Mouse (Mus musculus): ENCODE data around the gene Dnmt3a.

Gene Dnmt3a

DNA sequence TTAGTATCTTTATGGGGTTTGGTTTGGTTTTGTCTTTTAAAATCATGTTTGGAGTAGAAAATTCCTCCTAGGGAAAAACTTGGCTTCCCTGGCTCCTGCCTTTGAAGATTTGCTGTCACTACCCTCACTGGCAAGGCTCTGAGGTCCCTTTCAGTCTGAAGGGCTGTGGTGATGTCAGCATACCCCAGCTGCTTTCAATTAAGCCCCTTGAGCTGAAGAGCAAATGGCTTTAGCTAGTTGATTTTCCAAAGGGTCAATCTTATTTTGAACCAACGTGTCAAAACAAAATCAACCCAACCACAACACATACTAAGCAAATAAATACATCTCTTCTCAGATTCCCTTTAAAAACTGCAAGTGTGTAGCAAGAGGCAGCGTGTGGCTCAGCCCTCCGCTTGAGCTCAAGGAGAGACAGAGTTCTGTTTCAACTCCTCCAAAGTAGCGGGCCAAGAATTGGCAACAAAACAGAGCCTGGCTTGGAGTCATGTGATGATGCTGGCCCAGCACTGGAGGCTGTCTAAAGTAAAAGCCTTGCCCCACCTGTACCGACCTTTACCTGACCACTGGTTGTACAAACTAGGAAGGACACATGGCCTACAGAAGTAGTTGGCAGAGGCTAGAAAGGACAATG, 17.3 kb upstream of the Dnmt3a start:
- DNase-seq, result no peak

GRCm38 (mm10) chr12:3789626-3790185, 16.1 kb upstream of the Dnmt3a start:
- DNase-seq, result no peak

DNA sequence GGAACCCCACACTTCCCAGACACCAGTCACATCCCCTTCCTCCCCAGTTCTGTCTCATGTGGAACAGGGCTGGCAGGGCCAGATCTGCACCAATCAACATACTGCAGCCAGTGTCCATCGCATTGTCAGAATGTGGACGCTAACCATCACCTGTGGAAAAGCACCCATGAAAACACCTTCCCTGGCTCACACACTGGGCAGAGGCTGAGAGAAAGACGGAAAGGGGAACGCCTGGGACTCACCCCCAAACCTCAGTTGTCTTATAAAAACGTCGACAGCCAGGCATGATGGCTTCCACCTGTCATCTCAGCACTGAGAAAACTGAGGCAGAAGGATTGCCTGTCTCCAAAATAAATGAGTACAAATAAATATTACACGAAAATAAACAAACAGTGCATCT, 14.6 kb upstream of the Dnmt3a start:
- DNase-seq, result no peak

DNA sequence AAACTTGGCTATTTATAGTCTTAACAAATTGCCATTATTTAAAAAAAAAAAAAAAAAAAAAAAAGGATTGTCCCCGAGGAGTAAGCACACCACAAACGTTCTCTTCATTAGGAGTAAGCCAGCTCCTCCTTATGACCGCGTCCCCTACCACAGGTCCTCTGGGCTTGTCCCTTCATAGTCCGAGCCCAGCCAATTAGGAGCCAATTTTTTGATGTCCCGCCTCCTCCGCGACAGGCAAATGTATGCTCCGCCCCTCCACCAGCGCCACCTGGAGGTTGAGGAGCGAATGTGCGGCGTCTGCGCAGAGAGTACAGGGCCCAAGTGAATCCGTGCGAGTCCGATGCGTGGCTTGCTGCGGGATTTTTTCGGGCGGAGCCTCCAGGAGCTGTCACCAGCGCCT, 14.1 kb upstream of the Dnmt3a start:
- DNase-seq, result peak; percentile 97

- no peak for DNase-seq
Measured at GRCm38 (mm10) chr12:3792248-3792647, 13.6 kb upstream of the Dnmt3a start.

DNA sequence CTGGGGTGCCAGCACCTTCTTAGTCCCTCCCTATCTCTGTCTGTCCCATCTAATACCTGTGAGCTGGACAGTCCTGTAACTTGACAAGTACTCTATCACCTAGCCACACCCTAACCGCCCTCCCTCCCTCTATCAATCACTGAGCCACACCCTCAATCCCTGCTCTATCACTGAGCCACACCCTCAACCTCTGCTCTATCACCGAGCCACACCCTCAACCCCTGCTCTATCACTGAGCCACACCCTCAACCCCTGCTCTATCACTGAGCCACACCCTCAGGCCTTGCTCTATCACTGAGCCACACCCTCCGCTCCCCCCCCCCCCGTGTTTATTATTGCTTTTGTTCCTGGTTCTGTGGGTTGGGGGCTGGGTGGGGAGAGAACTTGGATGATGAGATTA, 10.2 kb upstream of the Dnmt3a start:
- DNase-seq, result no peak

DNA sequence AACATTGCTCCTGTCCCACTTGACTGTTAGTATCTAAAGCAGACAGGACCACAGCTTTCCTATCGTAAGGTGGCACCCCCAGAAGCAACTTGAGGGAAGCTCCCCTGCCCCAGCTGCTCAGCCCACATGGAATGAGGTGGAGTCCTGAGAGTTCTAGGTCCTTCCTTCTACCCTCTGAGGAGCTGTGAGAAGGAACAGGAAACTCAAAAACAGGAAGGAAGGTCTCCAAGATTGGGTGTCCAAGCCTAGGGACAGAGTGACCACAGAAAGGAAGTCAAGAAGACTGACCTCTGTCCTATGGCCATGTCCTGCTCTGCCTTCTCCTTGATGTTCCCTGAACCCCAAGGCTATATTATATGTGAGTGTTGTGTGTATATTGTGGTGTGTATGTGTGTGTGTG, 6.3 kb upstream of the Dnmt3a start:
- no peak for DNase-seq

DNA sequence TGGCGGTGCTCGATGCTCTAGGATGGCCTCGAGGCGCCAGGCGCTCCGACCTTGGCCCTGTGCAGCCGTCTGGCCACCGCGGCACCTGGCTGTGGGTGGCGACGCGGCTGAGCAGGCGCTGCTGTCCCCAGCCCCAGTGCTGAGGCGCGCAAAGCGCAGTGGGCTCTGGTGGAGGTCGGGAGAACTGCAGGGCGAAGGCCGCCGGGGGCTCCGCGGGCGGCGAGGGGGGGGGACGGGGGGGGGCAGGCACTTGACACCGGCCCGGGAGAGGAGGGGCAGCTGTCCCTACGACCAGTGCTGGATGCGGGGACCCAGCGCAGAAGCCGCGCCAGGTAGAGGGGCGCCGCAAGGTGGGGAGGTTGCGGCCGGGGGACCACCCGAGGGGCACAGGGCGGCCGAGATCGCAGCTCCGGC, 471 bp downstream of the Dnmt3a start:
- DNase-seq, result peak; percentile 67

GRCm38 (mm10) chr12:3806703-3807547, 1.1 kb downstream of the Dnmt3a start:
- DNase-seq, result peak; percentile 75

DNA sequence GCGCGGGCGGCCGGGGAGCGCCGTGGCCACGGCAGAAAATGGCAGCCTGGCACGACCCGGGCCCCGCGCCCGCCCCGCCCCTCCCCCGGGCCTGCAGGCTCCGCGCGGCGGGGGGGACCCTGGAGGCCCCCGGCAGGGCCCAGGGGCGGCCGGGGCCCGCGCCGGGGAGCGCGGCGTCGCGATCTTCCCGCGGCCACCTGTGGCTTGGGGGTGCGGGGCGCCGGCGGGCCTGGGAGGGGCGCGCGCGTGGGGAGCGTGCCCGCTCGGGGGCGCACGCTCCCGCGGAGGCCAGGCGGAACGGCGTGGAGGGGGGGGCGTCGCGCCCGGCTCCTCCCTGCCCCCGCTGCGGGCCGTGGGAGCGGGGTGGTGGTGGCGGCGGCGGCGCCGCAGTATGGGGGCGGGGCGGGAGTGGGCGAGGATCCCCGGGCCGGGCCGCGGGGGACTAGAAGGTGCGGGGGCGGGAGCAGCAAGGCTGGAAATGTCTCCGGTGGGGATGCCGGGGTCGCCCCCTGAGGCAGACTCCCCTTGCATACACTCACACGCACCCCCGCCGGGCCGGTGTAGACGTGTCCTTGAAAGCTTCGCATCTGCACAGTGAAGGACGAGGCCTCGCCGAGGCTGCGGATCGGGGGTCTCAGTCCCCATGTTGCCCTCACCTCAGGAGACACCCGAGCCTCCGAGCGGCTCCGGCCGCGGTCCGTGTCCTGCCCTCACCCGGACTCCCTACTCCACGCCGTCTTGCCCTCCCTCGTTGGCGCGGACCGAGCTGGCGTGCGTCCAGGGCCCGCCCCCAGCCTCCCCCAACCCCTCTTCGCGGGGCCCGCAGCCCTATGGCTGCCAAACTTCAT, 2.0 kb downstream of the Dnmt3a start:
- peak; percentile 53 for DNase-seq

- DNase-seq, result no peak
Measured at GRCm38 (mm10) chr12:3808396-3808981, 2.7 kb downstream of the Dnmt3a start.

GRCm38 (mm10) chr12:3809520-3810180, 3.8 kb downstream of the Dnmt3a start:
- no peak for DNase-seq

DNA sequence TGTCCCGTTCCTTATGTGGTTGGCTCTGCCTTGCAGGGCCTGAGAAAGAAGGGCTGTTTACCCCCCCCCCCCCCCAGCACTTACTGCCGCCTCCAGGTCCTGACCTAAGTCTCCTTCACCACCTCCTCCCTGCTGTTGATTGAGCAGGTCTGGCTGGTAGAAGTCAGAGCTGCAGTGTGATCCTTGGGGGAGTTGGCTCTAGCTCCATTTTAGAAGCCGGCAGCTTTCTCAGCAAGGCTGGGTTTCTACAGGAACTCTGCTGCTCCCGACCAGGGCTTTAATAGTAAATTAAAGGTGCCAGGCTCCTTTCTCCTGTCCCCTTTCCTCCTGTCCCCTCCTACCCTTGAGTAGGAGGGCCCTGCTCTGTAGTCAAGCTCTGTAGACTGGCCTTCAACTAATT, 4.6 kb downstream of the Dnmt3a start:
- DNase-seq, result no peak

GRCm38 (mm10) chr12:3811596-3811995, 5.8 kb downstream of the Dnmt3a start:
- DNase-seq, result no peak

DNA sequence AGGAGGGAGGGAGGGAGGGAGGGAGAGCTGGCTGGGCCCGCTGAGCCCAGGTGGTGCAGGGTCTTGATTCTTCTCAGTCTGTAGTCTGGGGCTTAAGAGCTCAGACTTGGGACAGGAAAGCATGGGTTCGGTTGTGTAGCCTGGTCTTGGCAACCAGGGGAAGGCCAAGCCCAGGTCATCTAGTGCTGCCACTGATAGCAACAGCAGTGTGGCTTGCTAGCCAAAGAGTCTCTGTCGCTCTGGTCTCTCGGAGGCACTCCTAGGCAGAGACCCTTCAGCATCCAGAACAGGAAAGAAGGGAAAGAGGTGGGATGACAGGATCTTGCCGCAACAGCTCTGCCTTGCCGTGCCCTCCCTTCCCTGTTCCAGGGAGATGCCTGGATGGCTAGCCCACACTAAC, 6.4 kb downstream of the Dnmt3a start:
- DNase-seq, result no peak

DNA sequence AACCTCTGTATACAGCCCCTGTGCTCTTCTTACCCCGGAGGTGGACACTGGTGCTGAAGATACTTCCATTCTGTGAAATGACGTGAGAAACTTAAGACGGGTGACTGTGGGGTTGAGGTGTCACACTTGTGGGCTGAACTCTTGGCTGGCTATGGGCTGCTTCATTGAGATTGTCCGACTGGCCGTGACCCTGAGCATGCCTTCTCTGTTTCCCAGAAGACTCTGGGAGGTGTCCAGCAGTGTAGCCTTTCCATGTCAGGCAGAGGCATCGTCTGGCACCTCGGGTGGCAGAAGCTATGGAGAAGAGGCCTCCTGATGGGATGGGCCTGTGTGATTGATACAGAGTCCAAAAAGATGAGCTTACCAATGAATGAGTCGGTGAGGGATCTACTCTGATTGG, 7.3 kb downstream of the Dnmt3a start:
- no peak for DNase-seq

DNA sequence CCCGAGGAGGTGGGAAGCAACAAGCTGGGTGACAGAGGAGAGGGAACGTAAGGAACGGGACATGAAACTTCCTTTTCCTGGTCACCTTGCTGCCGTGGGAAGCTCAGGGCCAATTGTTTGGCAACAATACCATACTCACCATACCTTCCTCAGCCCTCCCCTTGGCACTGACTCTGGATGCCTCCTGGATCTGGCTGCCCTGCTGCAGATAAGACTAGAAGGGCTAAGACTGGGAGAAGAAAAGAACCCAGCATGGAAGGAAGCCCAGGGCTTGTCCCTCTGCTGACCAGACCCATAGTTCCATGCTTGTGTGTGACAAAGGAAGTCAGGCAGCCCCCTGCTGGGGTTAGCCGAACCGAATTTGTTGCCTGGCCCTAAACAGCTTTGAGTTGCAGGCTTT, 9.6 kb downstream of the Dnmt3a start:
- DNase-seq, result no peak

- DNase-seq, result peak; percentile 87
Measured at GRCm38 (mm10) chr12:3817033-3817432, 11.2 kb downstream of the Dnmt3a start.

DNA sequence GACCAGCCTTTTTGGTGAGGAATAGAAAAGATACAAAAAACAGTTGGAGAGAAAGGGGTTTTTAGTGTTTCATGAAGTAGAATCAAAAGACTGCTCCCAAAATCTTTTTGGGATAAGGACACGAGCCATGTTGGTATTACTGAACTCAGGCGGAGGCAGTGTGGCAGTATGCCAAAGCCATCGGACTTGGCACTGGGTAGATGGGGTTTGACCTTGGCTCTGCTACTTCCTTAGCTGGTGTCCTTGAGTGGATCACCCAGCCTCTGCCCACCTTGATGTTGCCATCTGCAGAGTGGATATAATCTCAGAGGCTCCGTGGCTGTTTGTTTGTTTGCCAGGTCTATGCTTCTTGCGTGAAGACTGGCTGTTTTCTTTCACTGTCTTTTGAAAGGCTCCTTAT, 11.8 kb downstream of the Dnmt3a start:
- no peak for DNase-seq

DNA sequence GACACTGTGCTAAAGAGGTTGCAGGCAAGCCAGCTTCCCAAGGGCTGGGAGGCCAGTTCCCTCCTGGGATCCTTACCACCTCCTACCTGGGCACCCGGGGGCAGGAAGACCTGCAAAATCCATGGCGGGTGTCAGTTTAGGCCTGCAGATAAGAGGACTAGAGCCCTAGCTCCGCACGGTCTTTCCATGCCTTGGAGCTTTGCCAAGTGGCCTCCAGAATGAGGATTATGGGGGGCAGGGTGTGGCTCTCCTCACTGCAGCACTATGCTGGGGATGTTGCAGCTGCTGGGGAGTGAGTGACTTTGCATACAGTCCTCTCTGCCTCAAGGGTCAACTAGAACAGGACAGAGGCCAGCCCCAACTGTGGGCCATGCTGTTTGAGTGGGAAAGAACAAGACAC, 14.1 kb downstream of the Dnmt3a start:
- DNase-seq, result no peak

- peak; percentile 83 for DNase-seq
Measured at GRCm38 (mm10) chr12:3823408-3823807, 17.6 kb downstream of the Dnmt3a start.

All from right cerebral cortex, adult 18-20 months (tissue).